Mouse (Mus musculus) olfactory bulb, adult 2 months (tissue): ENCODE data around the gene Fam98b.

ENCODE experiments used
- CTCF ChIP-seq: fragments of 200-500 bp; IDR thresholded peaks from 2 replicates; pipeline ENCODE4 v1.5.1; 2012; ENCODE audit warnings: low read depth, mild to moderate bottlenecking, low read length, moderate library complexity; ENCODE audit not compliant: insufficient read depth
- POLR2A ChIP-seq: fragments of 200-500 bp; IDR thresholded peaks from 2 replicates; pipeline ENCODE4 v1.6.1; 2012; ENCODE audit warnings: mild to moderate bottlenecking, low read depth, low read length, moderate library complexity; ENCODE audit not compliant: insufficient read depth

- no peak for TF ChIP-seq CTCF
- no peak for TF ChIP-seq POLR2A
These were observed 58.4 kb downstream of the Fam98b start for GRCm38 (mm10) chr2:117307959-117308358.
